Mouse (Mus musculus) CD8-positive naive resting alpha-beta T cell, adult 57 days (primary cell): ENCODE measurements around the gene Cbx3. TPM values are rescaled to one million over a fixed set of nuclear protein-coding genes. Genes with fewer than 3 reads are reported as not detected.

Experiments used
- total RNA-seq: library from RNA; stranded (reverse); gene quantifications from one replicate; pipeline ENCODE4 v1.2.4, GENCODE M21; 2023

Gene Cbx3
- 85.4 TPM for total RNA-seq

DNA sequence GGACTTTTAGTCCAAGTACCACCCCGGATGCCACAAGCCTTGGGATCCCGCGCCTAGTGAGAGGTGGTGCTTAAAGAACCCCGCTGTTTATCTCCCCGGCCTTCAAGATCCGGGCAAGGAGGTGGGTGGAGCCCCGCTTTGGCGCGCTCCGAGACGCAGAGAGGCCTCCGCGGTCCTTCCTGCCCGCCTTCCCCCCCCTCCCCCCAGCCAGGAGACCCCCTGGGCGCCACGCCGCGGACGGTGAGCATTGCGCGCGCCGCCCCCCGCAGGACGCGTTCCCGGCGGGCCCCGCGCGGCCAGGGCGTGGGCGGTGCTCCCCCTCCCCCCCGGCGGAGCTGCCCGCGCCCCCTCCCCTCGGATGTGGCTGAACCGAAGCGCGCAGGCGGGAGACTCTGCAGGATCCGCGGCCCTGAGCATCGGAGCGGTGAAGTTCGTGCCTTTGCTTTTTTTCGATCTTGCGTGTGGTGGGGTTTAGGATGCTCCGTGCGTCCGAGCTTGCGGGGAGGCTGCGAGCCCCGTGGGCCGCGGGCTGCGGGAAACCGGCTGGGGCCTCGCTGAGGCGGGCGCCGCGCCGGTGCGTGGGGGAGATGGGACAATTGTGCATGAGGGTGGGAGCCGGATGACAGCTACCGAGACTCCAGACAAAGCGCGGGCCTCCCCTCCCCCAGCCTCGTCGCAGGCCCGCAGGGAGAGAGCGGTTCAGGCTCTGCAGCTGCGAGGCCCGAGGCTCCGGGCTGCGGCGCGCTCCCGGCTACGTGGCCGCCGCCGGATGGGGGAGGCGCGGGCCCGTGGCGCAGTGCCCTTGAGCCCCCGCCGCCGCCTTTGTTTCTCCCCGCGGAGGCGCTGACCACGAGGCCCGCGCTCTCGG, at the start of gene Cbx3:
Cbx3 (plus strand) TSS at position 50 of the 868 bp plus-strand sequence.

DNA sequence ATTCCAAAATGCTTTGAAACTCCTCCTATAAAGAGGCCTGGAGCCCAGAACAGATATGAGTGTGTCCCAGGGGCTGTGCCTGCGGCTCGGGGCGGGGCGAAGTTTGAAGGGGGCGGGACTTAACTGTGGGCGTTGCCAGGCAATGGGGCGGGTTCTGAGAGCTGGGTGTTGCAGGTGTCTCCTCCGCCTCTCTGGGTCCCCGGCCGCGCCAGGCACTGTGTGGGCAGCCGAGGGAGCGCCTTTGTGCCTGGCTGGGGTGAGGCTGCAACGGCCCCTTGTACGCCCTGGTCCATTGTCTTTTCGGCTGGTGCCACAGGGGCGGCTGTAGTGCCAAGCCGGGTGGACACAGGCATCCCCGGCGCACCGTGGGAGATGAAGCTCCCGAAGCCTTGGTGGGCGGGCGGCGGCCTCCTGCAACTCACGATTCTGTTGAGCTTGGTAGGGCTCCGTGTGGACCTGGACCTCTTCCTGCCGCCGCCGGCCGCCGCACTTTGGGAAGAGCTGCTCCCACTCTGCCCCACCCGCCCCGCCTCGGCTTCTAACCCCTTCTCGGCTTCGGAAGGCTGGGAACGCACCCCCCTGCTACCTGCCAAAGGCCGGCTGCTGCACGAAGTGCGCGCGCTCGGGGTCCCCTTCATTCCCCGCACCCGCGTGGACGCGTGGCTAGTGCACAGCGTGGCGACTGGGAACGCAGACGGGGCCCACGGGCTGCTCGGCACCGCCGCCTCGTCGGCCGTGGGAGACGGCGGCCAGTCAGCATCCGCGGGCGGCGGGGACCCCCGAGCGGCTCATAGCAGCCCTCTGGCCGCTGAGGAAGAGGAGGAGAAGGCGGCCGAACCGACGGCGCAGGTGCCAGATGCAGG, 37.4 kb upstream of the Cbx3 start, which contains the start of gene Nfe2l3:
Nfe2l3 (plus strand) TSS at position 136 of the 863 bp plus-strand sequence.

DNA sequence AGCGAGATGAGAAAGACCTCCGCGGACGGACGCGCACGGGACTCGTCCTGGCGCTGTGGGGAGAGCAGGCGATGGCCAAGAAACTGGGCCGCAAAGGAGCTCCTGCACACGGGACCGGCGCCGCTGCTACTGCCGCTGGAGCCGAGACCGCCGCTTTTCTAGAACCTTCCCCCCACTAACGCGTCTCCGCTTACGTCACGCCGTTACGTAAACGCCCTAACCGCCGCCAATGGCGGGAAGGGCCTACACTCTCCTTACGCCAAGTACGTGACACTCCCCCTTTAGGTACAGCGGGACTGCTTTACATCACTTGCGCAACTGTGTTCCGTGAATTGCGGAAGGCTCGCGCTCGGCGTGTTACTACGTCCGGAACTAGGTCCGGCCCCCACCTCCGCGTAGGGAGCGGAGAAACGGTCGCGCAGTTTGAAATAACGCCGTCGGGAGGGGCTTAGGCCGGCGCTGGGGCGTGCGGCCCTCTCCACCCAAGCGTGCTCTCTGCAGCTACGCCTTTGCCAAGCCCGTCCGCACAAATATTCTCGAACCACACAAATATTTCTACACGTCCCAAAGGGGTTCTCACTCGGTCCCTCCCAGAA, 347 bp upstream of the Cbx3 start, which contains the start of gene Hnrnpa2b1:
Hnrnpa2b1 (minus strand) TSS at position 180 of the 596 bp plus-strand sequence.

DNA sequence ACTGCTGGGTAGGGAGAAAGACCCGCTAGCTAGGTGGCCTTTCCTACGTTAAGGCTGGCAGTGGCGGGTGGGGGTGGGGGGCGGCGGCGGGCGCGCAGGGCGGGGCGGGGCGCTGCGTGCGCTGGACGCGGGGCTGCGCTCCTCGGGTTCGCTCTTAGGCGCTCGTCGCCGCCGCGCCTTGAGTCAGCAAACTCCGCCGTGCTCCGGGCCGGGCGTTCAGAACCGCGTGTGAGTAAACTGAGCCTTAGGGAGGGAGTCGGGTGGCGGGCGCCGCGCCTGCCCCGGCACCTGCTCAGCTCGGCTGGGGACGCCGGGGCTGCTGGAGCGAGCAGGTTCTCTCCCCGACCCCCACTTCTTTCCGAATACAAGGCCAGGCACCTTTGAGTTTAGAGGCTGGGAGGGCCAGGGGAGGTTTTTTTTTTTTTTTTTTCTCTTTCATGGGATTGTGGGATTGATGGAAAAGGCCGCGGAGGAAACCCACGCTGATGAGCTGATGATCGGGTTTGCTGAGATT, 53.7 kb downstream of the Cbx3 start, which contains the start of gene Snx10:
Snx10 (plus strand) TSS at position 95 of the 514 bp plus-strand sequence.

Other genes starting within 250 kb of the Cbx3 start
- not detected for gene Nfe2l3, start 37.7 kb upstream of the Cbx3 start, total RNA-seq
- 793 TPM for gene Hnrnpa2b1, start 466 bp upstream of the Cbx3 start, total RNA-seq
- 7.7 TPM for gene Snx10, start 53.5 kb downstream of the Cbx3 start, total RNA-seq